Mouse (Mus musculus) forebrain, embryonic 16.5 days (tissue): ENCODE measurements around the gene Atxn1. TPM values are rescaled to one million over a fixed set of nuclear protein-coding genes. Genes with fewer than 3 reads are reported as not detected.

Experiments used
- ATAC-seq: fragments of 200-750 bp; cut with Nextera tagmentation; 2 replicates; pipeline ENCODE4 v1.8.0; 2017; ENCODE audit warnings: mild to moderate bottlenecking, moderate library complexity
- H3K27ac ChIP-seq: fragments of 300-500 bp; sonication (generic); 2 replicates; pipeline ENCODE4 v1.5.1; 2014; ENCODE audit warnings: low read length, control low read depth
- H3K27me3 ChIP-seq: fragments of 300-500 bp; sonication (generic); replicated peaks from 2 replicates; pipeline ENCODE4 v1.6.1; 2014; ENCODE audit warnings: low read length; ENCODE audit not compliant: control insufficient read depth, insufficient read depth
- H3K36me3 ChIP-seq: fragments of 300-500 bp; sonication (generic); 2 replicates; pipeline ENCODE4 v1.6.1; 2014; ENCODE audit not compliant: control insufficient read depth, insufficient read depth
- H3K4me1 ChIP-seq: fragments of 300-500 bp; sonication (generic); replicated peaks from 2 replicates; pipeline ENCODE4 v1.6.1; 2014; ENCODE audit warnings: low read length; ENCODE audit not compliant: control insufficient read depth, insufficient read depth
- H3K4me2 ChIP-seq: fragments of 300-500 bp; sonication (generic); 2 replicates; pipeline ENCODE4 v1.6.1; 2014; ENCODE audit warnings: mild to moderate bottlenecking, low read length, control low read depth
- H3K4me3 ChIP-seq: fragments of 300-500 bp; sonication (generic); replicated peaks from 2 replicates; pipeline ENCODE4 v1.5.1; 2014; ENCODE audit warnings: mild to moderate bottlenecking, low read length, control low read depth
- H3K9ac ChIP-seq: fragments of 300-500 bp; sonication (generic); replicated peaks from 2 replicates; pipeline ENCODE4 v1.6.1; 2014; ENCODE audit warnings: low read depth, low read length, control low read depth
- H3K9me3 ChIP-seq: fragments of 300-500 bp; sonication (generic); 2 replicates; pipeline ENCODE4 v1.6.1; 2016; ENCODE audit warnings: low read length; ENCODE audit not compliant: control insufficient read depth
- WGBS: fragments of 180-500 bp; shearing (Covaris S2); extraction: QIAGEN DNeasy Blood & Tissue Kit; methylation state at CpG from one replicate; pipeline ENCODE4 v1.1.7; 2014; 5-methylcytosine and 5-hydroxymethylcytosine counted together
- polyA plus RNA-seq: library from polyadenylated mRNA; unstranded; fragments of >200 nt; fragmentation: Nextera tagmentation; extraction: Ambion mirVana; gene quantifications from 2 replicates; pipeline ENCODE4 v1.2.1, GENCODE M21; 2015

Atxn1 gene
- polyA plus RNA-seq, 1 experiment from 2014 or later: 15.3 TPM

- no peak overlapping the region for H3K27ac ChIP-seq
- 70% methylated on average over 5 of the region's 5 CpGs for WGBS
Observed at GRCm38 (mm10) chr13:45990486-45990885, 25.7 kb upstream of the Atxn1 start.

GRCm38 (mm10) chr13:45979246-45979645 is 14.4 kb upstream of the Atxn1 start:
- ATAC-seq: no peak
- Histone ChIP-seq H3K4me1 (0 out of 2 replicates have a peak, but pooled peaks cover under 1% of the 10 kb centered on the region), H3K4me2 (no peak overlapping the region), H3K9me3 (no peaks in the 10 kb centered on the region), H3K4me3 (no peak overlapping the region), H3K9ac (no peak overlapping the region), H3K27ac (no peak overlapping the region), H3K36me3 (no peaks in the 10 kb centered on the region), H3K27me3 (no peaks in the 10 kb centered on the region)
- WGBS: 34% methylated on average over 5 of the region's 5 CpGs

More at GRCm38 (mm10) chr13:45990486-45990885, 25.7 kb upstream of the Atxn1 start:
- no peak overlapping the region for H3K4me3 ChIP-seq
- H3K27me3 ChIP-seq: no peaks in the 10 kb centered on the region
- H3K4me1 ChIP-seq: no peaks in the 10 kb centered on the region
- no peak overlapping the region for H3K4me2 ChIP-seq
- no peaks in the 10 kb centered on the region for H3K9me3 ChIP-seq
- ATAC-seq: no peak
- no peak overlapping the region for H3K9ac ChIP-seq
- no peaks in the 10 kb centered on the region for H3K36me3 ChIP-seq

- 0 out of 2 replicates have a peak, but pooled peaks have one; percentile 10 for ATAC-seq
- Histone ChIP-seq H3K9me3 (no peaks in the 10 kb centered on the region), H3K27me3 (no peaks in the 10 kb centered on the region), H3K9ac (no peak overlapping the region), H3K27ac (no peak overlapping the region), H3K4me1 (0 out of 2 replicates have a peak, but pooled peaks cover 3% of the 10 kb centered on the region), H3K4me3 (no peak overlapping the region), H3K4me2 (no peak overlapping the region), H3K36me3 (no peaks in the 10 kb centered on the region)
- 21% methylated on average over 1 of the region's 1 CpGs for WGBS
Observed at GRCm38 (mm10) chr13:45976894-45977293, 12.1 kb upstream of the Atxn1 start.

- H3K4me2 ChIP-seq: no peak overlapping the region
- H3K27me3 ChIP-seq: no peaks in the 10 kb centered on the region
- H3K27ac ChIP-seq: no peak overlapping the region
- no peak overlapping the region for H3K4me3 ChIP-seq
- 80% methylated on average over 3 of the region's 3 CpGs for WGBS
- no peaks in the 10 kb centered on the region for H3K9me3 ChIP-seq
- H3K4me1 ChIP-seq: 0 out of 2 replicates have a peak, but pooled peaks cover 3% of the 10 kb centered on the region
- H3K9ac ChIP-seq: no peak overlapping the region
- no peaks in the 10 kb centered on the region for H3K36me3 ChIP-seq
- ATAC-seq: no peak
Observed at GRCm38 (mm10) chr13:45974651-45975050, 9.8 kb upstream of the Atxn1 start.

GRCm38 (mm10) chr13:45973972-45974490 is 9.2 kb upstream of the Atxn1 start:
- H3K9ac ChIP-seq: no peak overlapping the region
- H3K4me2 ChIP-seq: no peak overlapping the region
- 0 out of 2 replicates have a peak, but pooled peaks cover 3% of the 10 kb centered on the region for H3K4me1 ChIP-seq
- H3K27me3 ChIP-seq: no peaks in the 10 kb centered on the region
- no peak overlapping the region for H3K27ac ChIP-seq
- no peaks in the 10 kb centered on the region for H3K36me3 ChIP-seq
- ATAC-seq: no peak
- WGBS: 58% methylated on average over 7 of the region's 7 CpGs
- H3K4me3 ChIP-seq: no peak overlapping the region
- no peaks in the 10 kb centered on the region for H3K9me3 ChIP-seq

GRCm38 (mm10) chr13:45970920-45971536 is 6.2 kb upstream of the Atxn1 start:
- no peak overlapping the region for H3K4me2 ChIP-seq
- 52% methylated on average over 12 of the region's 12 CpGs for WGBS
- ATAC-seq: no peak
- no peaks in the 10 kb centered on the region for H3K36me3 ChIP-seq
- no peak overlapping the region for H3K4me3 ChIP-seq
- no peaks in the 10 kb centered on the region for H3K27me3 ChIP-seq
- no peak overlapping the region for H3K27ac ChIP-seq
- peaks cover 9% of the 10 kb centered on the region for H3K4me1 ChIP-seq
- H3K9me3 ChIP-seq: no peaks in the 10 kb centered on the region
- no peak overlapping the region for H3K9ac ChIP-seq

- no peak for ATAC-seq
- Histone ChIP-seq H3K27me3 (no peaks in the 10 kb centered on the region), H3K27ac (no peak overlapping the region), H3K9ac (no peak overlapping the region), H3K4me3 (no peak overlapping the region), H3K36me3 (no peaks in the 10 kb centered on the region), H3K9me3 (no peaks in the 10 kb centered on the region), H3K4me1 (peaks cover 13% of the 10 kb centered on the region), H3K4me2 (no peak overlapping the region)
- WGBS: 64% methylated on average over 4 of the region's 4 CpGs
Observed at GRCm38 (mm10) chr13:45968206-45968605, 3.4 kb upstream of the Atxn1 start.

- no peaks in the 10 kb centered on the region for H3K9me3 ChIP-seq
- H3K4me3 ChIP-seq: no peak overlapping the region
- H3K36me3 ChIP-seq: no peaks in the 10 kb centered on the region
- H3K27me3 ChIP-seq: no peaks in the 10 kb centered on the region
- WGBS: 82% methylated on average over 3 of the region's 3 CpGs
- no peak overlapping the region for H3K9ac ChIP-seq
- H3K4me2 ChIP-seq: no peak overlapping the region
- H3K4me1 ChIP-seq: peaks cover 20% of the 10 kb centered on the region
- ATAC-seq: no peak
- H3K27ac ChIP-seq: no peak overlapping the region
Observed at GRCm38 (mm10) chr13:45967371-45967770, 2.6 kb upstream of the Atxn1 start.

- 0 out of 2 replicates have a peak overlapping the region, but pooled peaks have one; percentile 29 for H3K9ac ChIP-seq
- no peak overlapping the region for H3K27ac ChIP-seq
- no peaks in the 10 kb centered on the region for H3K9me3 ChIP-seq
- WGBS: 1% methylated on average over 14 of the region's 14 CpGs
- no peaks in the 10 kb centered on the region for H3K27me3 ChIP-seq
- H3K4me2 ChIP-seq: peak overlapping the region; percentile 68
- peaks cover 28% of the 10 kb centered on the region for H3K4me1 ChIP-seq
- H3K36me3 ChIP-seq: no peaks in the 10 kb centered on the region
- peak overlapping the region; percentile 92 for H3K4me3 ChIP-seq
- no peak for ATAC-seq
Observed at GRCm38 (mm10) chr13:45966586-45966985, 1.8 kb upstream of the Atxn1 start.
